Mouse (Mus musculus): ENCODE measurements at regions not wholly inside any gene's neighbourhood (a gene's known extent, or its start where the extent isn't known, plus 50 kb on each side); places are given as distances from the start of the nearest gene placed in this dataset.

DNA sequence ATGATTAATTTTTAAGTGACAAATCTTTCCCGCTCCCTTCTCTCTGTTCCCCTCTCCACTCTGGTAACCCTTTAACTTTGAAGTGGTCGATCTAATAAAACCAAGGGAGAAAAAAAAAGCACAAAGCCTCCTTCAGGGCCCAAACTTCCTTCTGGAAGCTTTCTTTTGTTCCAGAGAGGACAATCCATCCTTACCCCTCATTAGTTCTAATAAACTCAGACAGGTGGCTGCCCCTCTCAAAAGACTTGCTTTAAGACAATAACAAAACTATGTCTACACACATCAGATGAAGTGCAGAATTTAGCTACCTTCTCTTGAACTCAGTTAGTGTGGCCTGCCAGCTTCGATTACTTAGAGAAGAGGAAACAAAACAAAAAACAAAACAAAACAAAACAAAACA, 94.6 kb upstream of the Fat1 start:
- TF ChIP-seq CTCF (conservative IDR thresholded peaks at IDR 0.05 in 1 of 2, IDR thresholded peaks at IDR 0.05 in 1 of 2; ENCODE audit: low read depth in 2 of 2, low read length in 2 of 2) (no peak), POLR2A (IDR thresholded peaks at IDR 0.05; ENCODE audit: low read depth, low read length) (no peak), CHD2 (IDR thresholded peaks at IDR 0.05; ENCODE audit: low read length) (no peak), MAX (IDR thresholded peaks at IDR 0.05; ENCODE audit: low read length) (no peak), ZMIZ1 (IDR thresholded peaks at IDR 0.05; ENCODE audit: low read depth, low read length) (no peak)
